Mouse (Mus musculus) limb, embryonic 11.5 days (tissue): ENCODE results near the gene Uqcc1. TPM values are rescaled to one million over a fixed set of nuclear protein-coding genes. Genes with fewer than 3 reads are reported as not detected.

Experiments
- polyA plus RNA-seq: library from polyadenylated mRNA; unstranded; fragments of >200 nt; fragmentation: Nextera tagmentation; extraction: Ambion mirVana; gene quantifications from 2 replicates; pipeline ENCODE4 v1.2.1, GENCODE M21; 2014

Uqcc1 gene
- polyA plus RNA-seq, 1 experiment from 2014 or later = 60.4 TPM

Other genes with a start within 250 kb of the Uqcc1 start
- gene Trpc4ap, start 237.9 kb downstream of the Uqcc1 start, polyA plus RNA-seq = 142 and 143 TPM in 2 replicates
- gene Edem2, start 200.8 kb downstream of the Uqcc1 start, polyA plus RNA-seq = 21.5 and 24.9 TPM in 2 replicates
- not detected in 2 replicates for gene Gm17581, start 194.4 kb downstream of the Uqcc1 start, polyA plus RNA-seq
- gene Procr, start 179.2 kb downstream of the Uqcc1 start, polyA plus RNA-seq = 2.7 and 3.6 TPM in 2 replicates
- gene Mmp24, start 155.0 kb downstream of the Uqcc1 start, polyA plus RNA-seq = not detected in 2 replicates
- gene BC029722, start 110.9 kb downstream of the Uqcc1 start, polyA plus RNA-seq = 6.2 and 6.4 TPM in 2 replicates
- gene Eif6, start 103.4 kb downstream of the Uqcc1 start, polyA plus RNA-seq = 201 and 215 TPM in 2 replicates
- gene Fam83c, start 95.5 kb downstream of the Uqcc1 start, polyA plus RNA-seq = 0.30 and 0.32 TPM in 2 replicates
- 0.33 TPM in 1 of 2 replicates, not detected in the other for gene Gm15557, start 10.4 kb upstream of the Uqcc1 start, polyA plus RNA-seq
- gene Gdf5, start 15.1 kb upstream of the Uqcc1 start, polyA plus RNA-seq = 18.4 and 23.3 TPM in 2 replicates
- gene Cep250, start 26.1 kb upstream of the Uqcc1 start, polyA plus RNA-seq = 20.5 and 23.6 TPM in 2 replicates
- gene 6430550D23Rik, start 77.7 kb upstream of the Uqcc1 start, polyA plus RNA-seq = 1.6 and 3.1 TPM in 2 replicates
- gene Ergic3, start 77.7 kb upstream of the Uqcc1 start, polyA plus RNA-seq = 178 and 188 TPM in 2 replicates
- not detected in 2 replicates for gene Fer1l4, start 122.6 kb upstream of the Uqcc1 start, polyA plus RNA-seq
- 3.7 and 3.9 TPM in 2 replicates for gene Spag4, start 134.9 kb upstream of the Uqcc1 start, polyA plus RNA-seq
- gene Cpne1, start 181.7 kb upstream of the Uqcc1 start, polyA plus RNA-seq = 61.4 and 61.9 TPM in 2 replicates
- gene Rbm12, start 181.7 kb upstream of the Uqcc1 start, polyA plus RNA-seq = 42.9 and 51.1 TPM in 2 replicates
- 20.5 and 21.9 TPM in 2 replicates for gene Gm28036, start 196.8 kb upstream of the Uqcc1 start, polyA plus RNA-seq
- gene Romo1, start 213.7 kb upstream of the Uqcc1 start, polyA plus RNA-seq = 408 and 417 TPM in 2 replicates
- gene Nfs1, start 213.9 kb upstream of the Uqcc1 start, polyA plus RNA-seq = 33.0 and 34.9 TPM in 2 replicates
- 723 and 726 TPM in 2 replicates for gene Rbm39, start 249.9 kb upstream of the Uqcc1 start, polyA plus RNA-seq